Mouse (Mus musculus) left cerebral cortex, adult 2 months (tissue): Measurements from ENCODE around the gene Gm10447. TPM values are rescaled to one million over a fixed set of nuclear protein-coding genes. Genes with fewer than 3 reads are reported as not detected.

Source experiments
- DNase-seq, 2 experiments: peaks; one replicate each; pipeline ENCODE4 v3.0.0; 2021 to 2022; ENCODE audit warnings: low spot score in 2 of 2, mixed read lengths in 1 of 2; ENCODE audit errors: extremely low spot score in 1 of 2
- H3K27ac ChIP-seq: fragments of 200-600 bp; 2 replicates; pipeline ENCODE4 v1.8.1; 2022
- H3K4me3 ChIP-seq: fragments of 200-600 bp; 2 replicates; pipeline ENCODE4 v1.8.1; 2022
- CTCF ChIP-seq: fragments of 200-600 bp; IDR thresholded peaks from 2 replicates; pipeline ENCODE4 v1.8.1; 2022; ENCODE audit warnings: antibody characterized with exemption, mild to moderate bottlenecking, moderate library complexity
- intact Hi-C: fragments of 180-260 bp; cut with DNase I; formaldehyde crosslinking; loops from one replicate; pipeline ENCODE4 v1.15.1; 2025
- microRNA-seq, 2 experiments: library from miRNA; unstranded; fragments of <30 nt; microRNA quantifications; one replicate each; pipeline ENCODE4 v1.2.0; 2021
- total RNA-seq, 2 experiments: library from RNA; stranded (reverse); gene quantifications; 2 replicates each; pipeline ENCODE4 v1.2.3; 2021

Gm10447 gene
- total RNA-seq, 2 experiments from 2014 or later: 0.33 to 0.34 TPM

DNA sequence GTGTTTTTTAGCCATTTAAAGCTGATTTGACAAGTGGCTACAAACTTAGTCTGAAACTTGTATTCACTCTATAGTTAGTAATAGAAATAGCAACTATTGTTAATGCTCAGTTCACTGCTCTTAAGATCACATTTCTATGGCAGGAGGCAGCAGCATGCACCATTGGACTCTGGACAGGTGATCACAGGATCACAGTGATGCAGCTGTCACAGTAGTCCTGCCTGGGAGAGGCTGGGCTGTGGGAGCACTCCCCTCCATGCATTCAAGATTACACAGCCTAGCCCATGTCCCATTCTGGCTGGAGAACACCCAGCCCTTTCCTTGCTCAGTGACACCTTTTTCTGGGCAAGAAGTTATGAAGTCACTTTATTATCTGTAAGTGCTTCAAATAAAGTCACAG, 38.9 kb downstream of the Gm10447 start:
- no peak overlapping the region for H3K27ac ChIP-seq
- intact Hi-C loops: no loop called here
- no peak overlapping the region for H3K4me3 ChIP-seq
- DNase-seq: no peak
- TF ChIP-seq CTCF: no peak

DNA sequence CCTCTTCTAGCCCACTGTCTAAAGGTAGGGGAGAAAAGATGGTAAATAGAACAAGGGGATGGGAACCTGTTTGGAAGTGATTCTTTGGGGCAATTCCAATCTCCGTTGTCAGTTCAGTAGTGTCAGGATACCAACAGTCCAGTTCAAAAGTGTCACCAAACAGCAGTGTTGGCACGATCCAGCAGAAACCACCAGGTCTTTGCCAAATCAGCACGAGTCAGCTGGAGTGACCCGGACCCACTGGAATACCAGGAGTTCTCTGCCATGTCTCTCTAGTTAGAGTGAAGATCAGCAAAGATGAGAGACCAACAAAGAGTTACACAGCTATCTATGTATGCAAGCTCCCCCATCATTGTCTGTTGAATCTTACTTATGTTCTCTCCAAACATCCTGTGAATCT, 43.0 kb downstream of the Gm10447 start:
- no peak for TF ChIP-seq CTCF
- Histone ChIP-seq H3K27ac (no peak overlapping the region), H3K4me3 (no peak overlapping the region)
- no peak for DNase-seq
- intact Hi-C loops: no loop called here

DNA sequence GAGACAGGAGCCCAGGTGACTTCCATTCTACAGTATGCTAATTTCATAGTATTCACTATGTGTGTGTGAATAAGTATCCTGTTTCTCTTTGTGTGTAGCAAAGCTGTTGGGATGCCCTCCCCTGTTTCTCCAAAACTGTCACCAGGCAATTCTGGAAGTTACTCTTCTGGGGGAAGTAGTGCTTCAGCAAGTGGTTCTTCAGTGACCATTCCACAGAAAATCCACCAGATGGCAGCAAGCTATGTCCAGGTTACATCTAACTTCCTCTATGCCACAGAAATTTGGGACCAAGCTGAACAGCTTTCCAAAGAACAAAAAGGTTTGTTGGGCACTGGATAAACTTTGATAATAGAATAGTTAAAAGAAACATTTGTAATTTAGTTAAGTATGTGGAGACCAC, 45.2 kb downstream of the Gm10447 start:
- TF ChIP-seq CTCF: peak; percentile 70
- no peak for DNase-seq
- Histone ChIP-seq H3K27ac (no peak overlapping the region), H3K4me3 (no peak overlapping the region)
- intact Hi-C loops: no loop called here

Small RNAs within 50 kb of the gene (microRNA-seq; reads per million reads assigned to microRNA genes)
- 0 reads per million in 2 experiments for gene Mir6920

Other genes with a start within 250 kb of the Gm10447 start
- gene Hspa4, start 156.7 kb downstream of the Gm10447 start, total RNA-seq: 100 to 1,000 TPM; 171 to 189 TPM
- 10 to 100 TPM; 10.4 TPM for gene Zcchc10, start 132.4 kb downstream of the Gm10447 start, total RNA-seq
- 100 to 1,000 TPM; 187 to 201 TPM for gene Aff4, start 106.3 kb downstream of the Gm10447 start, total RNA-seq
- not detected for gene Leap2, start 33.9 kb downstream of the Gm10447 start, total RNA-seq
- 100 to 1,000 TPM; 388 to 436 TPM for gene Uqcrq, start 26.3 kb downstream of the Gm10447 start, total RNA-seq
- 1 to 10 TPM in 1 of 2 experiments, under 1 TPM in 1; 0.89 to 1.1 TPM for gene Gdf9, start 26.1 kb downstream of the Gm10447 start, total RNA-seq
- gene Shroom1, start 95 bp upstream of the Gm10447 start, total RNA-seq: 1 to 10 TPM; 5.4 to 6.3 TPM
- gene Gm9837, start 13.4 kb upstream of the Gm10447 start, total RNA-seq: under 1 TPM in 1 of 2 experiments, not detected in 1; 0.84 TPM
- gene Gm9945, start 23.1 kb upstream of the Gm10447 start, total RNA-seq: 1 to 10 TPM; 1.8 to 2.2 TPM
- gene Sowaha, start 23.2 kb upstream of the Gm10447 start, total RNA-seq: 10 to 100 TPM; 68.8 to 83.8 TPM
- 100 to 1,000 TPM; 304 to 314 TPM for gene Sept8, start 62.1 kb upstream of the Gm10447 start, total RNA-seq
- 100 to 1,000 TPM; 127 to 131 TPM for gene Kif3a, start 110.3 kb upstream of the Gm10447 start, total RNA-seq
- not detected for gene Il4, start 161.6 kb upstream of the Gm10447 start, total RNA-seq
- gene Il13, start 177.6 kb upstream of the Gm10447 start, total RNA-seq: not detected